Mouse (Mus musculus) brown adipose tissue, adult 24 weeks (tissue): ENCODE data around the gene Cerk. TPM values are rescaled to one million over a fixed set of nuclear protein-coding genes. Genes with fewer than 3 reads are reported as not detected.
"Not testable (repeated sequence)": the region's sequence is repeated elsewhere in the genome, so short reads cannot be mapped to it uniquely, and the experiment has no call there.

ENCODE experiments used
- H3K27ac ChIP-seq: fragments of 200-500 bp; replicated peaks from 2 replicates; pipeline ENCODE4 v1.5.1; 2012; ENCODE audit warnings: low read depth, mild to moderate bottlenecking, low read length
- H3K4me1 ChIP-seq: fragments of 200-500 bp; 2 replicates; pipeline ENCODE4 v1.6.1; 2012; ENCODE audit warnings: low read length, mixed read lengths; ENCODE audit not compliant: control insufficient read depth, insufficient read depth, insufficient read length
- H3K4me3 ChIP-seq: fragments of 200-500 bp; 2 replicates; pipeline ENCODE4 v1.5.1; 2012; ENCODE audit warnings: low read depth, mild to moderate bottlenecking, low read length, moderate library complexity; ENCODE audit not compliant: insufficient read depth
- polyA plus RNA-seq: library from polyadenylated mRNA; stranded (reverse); fragments of >200 nt; gene quantifications from 2 replicates; pipeline ENCODE4 v1.2.4, GENCODE M21; 2012; ENCODE audit not compliant: missing spikeins, insufficient read depth, insufficient read length

The Cerk gene
- polyA plus RNA-seq, 1 experiment, result 5.0 TPM

GRCm38 (mm10) chr15:86180427-86180826 is 5.5 kb downstream of the Cerk start:
- no peak overlapping the region for H3K4me3 ChIP-seq
- H3K4me1 ChIP-seq, result peaks cover 13% of the 10 kb centered on the region
- H3K27ac ChIP-seq, result no peak overlapping the region

GRCm38 (mm10) chr15:86178594-86178993 is 7.3 kb downstream of the Cerk start:
- H3K27ac ChIP-seq, result no peak overlapping the region
- no peak overlapping the region for H3K4me3 ChIP-seq
- peaks cover 17% of the 10 kb centered on the region for H3K4me1 ChIP-seq

- H3K27ac ChIP-seq, H3K4me3 ChIP-seq: not testable (repeated sequence)
- H3K4me1 ChIP-seq, result peaks cover 14% of the 10 kb centered on the region
Observed at GRCm38 (mm10) chr15:86177703-86178251, 8.2 kb downstream of the Cerk start.

GRCm38 (mm10) chr15:86176771-86177702 is 8.9 kb downstream of the Cerk start:
- no peak overlapping the region for H3K4me3 ChIP-seq
- H3K4me1 ChIP-seq, result peaks cover 14% of the 10 kb centered on the region
- H3K27ac ChIP-seq, result no peak overlapping the region

- Histone ChIP-seq H3K27ac (no peak overlapping the region), H3K4me1 (peaks cover 12% of the 10 kb centered on the region), H3K4me3 (no peak overlapping the region)
Observed at GRCm38 (mm10) chr15:86176166-86176565, 9.8 kb downstream of the Cerk start.

- H3K27ac ChIP-seq, result no peak overlapping the region
- peaks cover 12% of the 10 kb centered on the region for H3K4me1 ChIP-seq
- H3K4me3 ChIP-seq, result no peak overlapping the region
Observed at GRCm38 (mm10) chr15:86175253-86176050, 10.5 kb downstream of the Cerk start.

GRCm38 (mm10) chr15:86173136-86173985 is 12.6 kb downstream of the Cerk start:
- peaks cover 27% of the 10 kb centered on the region for H3K4me1 ChIP-seq
- no peak overlapping the region for H3K27ac ChIP-seq
- no peak overlapping the region for H3K4me3 ChIP-seq

GRCm38 (mm10) chr15:86172526-86172925 is 13.4 kb downstream of the Cerk start:
- Histone ChIP-seq H3K4me1 (peaks cover 32% of the 10 kb centered on the region), H3K27ac (no peak overlapping the region), H3K4me3 (no peak overlapping the region)

GRCm38 (mm10) chr15:86172124-86172523 is 13.8 kb downstream of the Cerk start:
- H3K4me3 ChIP-seq, result no peak overlapping the region
- H3K4me1 ChIP-seq, result peaks cover 31% of the 10 kb centered on the region
- no peak overlapping the region for H3K27ac ChIP-seq

- Histone ChIP-seq H3K27ac (no peak overlapping the region), H3K4me1 (peaks cover 27% of the 10 kb centered on the region), H3K4me3 (no peak overlapping the region)
Observed at GRCm38 (mm10) chr15:86171316-86171715, 14.6 kb downstream of the Cerk start.

GRCm38 (mm10) chr15:86169817-86170110 is 16.2 kb downstream of the Cerk start:
- peak overlapping the region; percentile 86 for H3K27ac ChIP-seq
- peaks cover 27% of the 10 kb centered on the region for H3K4me1 ChIP-seq
- H3K4me3 ChIP-seq, result no peak overlapping the region

- Histone ChIP-seq H3K4me3 (no peak overlapping the region), H3K4me1 (peaks cover 26% of the 10 kb centered on the region), H3K27ac (peak overlapping the region; percentile 86)
Observed at GRCm38 (mm10) chr15:86168941-86169816, 16.8 kb downstream of the Cerk start.

GRCm38 (mm10) chr15:86168505-86168867 is 17.5 kb downstream of the Cerk start:
- no peak overlapping the region for H3K4me3 ChIP-seq
- peaks cover 23% of the 10 kb centered on the region for H3K4me1 ChIP-seq
- peak overlapping the region; percentile 86 for H3K27ac ChIP-seq
